Mouse (Mus musculus) liver, embryonic 14.5 days (tissue): ENCODE measurements at regions not wholly inside any gene's neighbourhood (a gene's known extent, or its start where the extent isn't known, plus 50 kb on each side); places are given as distances from the start of the nearest gene placed in this dataset.

Experiments
- ATAC-seq: fragments of 200-750 bp; cut with Nextera tagmentation; 2 replicates; pipeline ENCODE4 v1.8.0; 2017; ENCODE audit warnings: moderate number of reproducible peaks, mild to moderate bottlenecking, moderate library complexity; ENCODE audit not compliant: insufficient read depth
- DNase-seq, 3 experiments: peaks; one replicate each; pipeline ENCODE4 v3.0.0-alpha.2; 2012 to 2013; ENCODE audit warnings: low read depth in 3 of 3, low spot score in 3 of 3
- H3K27ac ChIP-seq: fragments of 300-500 bp; sonication (generic); 2 replicates; pipeline ENCODE4 v1.5.1; 2014; ENCODE audit warnings: moderate library complexity, mild to moderate bottlenecking, control low read depth, inconsistent platforms
- H3K27me3 ChIP-seq: fragments of 300-500 bp; sonication (generic); 2 replicates; pipeline ENCODE4 v1.6.1; 2014; ENCODE audit warnings: mild to moderate bottlenecking, low read length, moderate library complexity; ENCODE audit not compliant: control insufficient read depth, insufficient read depth
- H3K36me3 ChIP-seq: fragments of 300-500 bp; sonication (generic); replicated peaks from 2 replicates; pipeline ENCODE4 v1.6.1; 2014; ENCODE audit warnings: low read depth; ENCODE audit not compliant: control insufficient read depth, insufficient read depth
- H3K4me1 ChIP-seq, 2 experiments: fragments of 200-500 bp in 1 of 2; fragments of 300-500 bp in 1 of 2; sonication (generic) in 1 of 2; replicated peaks; 2 replicates each; pipeline ENCODE4 v1.6.1; 2012 to 2014; ENCODE audit warnings: antibody characterized with exemption in 1 of 2, inconsistent platforms in 1 of 2, low read length in 1 of 2; ENCODE audit not compliant: control insufficient read depth in 2 of 2, insufficient read depth in 2 of 2
- H3K4me2 ChIP-seq: fragments of 300-500 bp; sonication (generic); 2 replicates; pipeline ENCODE4 v1.6.1; 2014; ENCODE audit warnings: low read depth, mild to moderate bottlenecking, control low read depth, moderate library complexity
- H3K4me3 ChIP-seq, 2 experiments: fragments of 200-500 bp in 1 of 2; fragments of 300-500 bp in 1 of 2; sonication (generic) in 1 of 2; 2 replicates each; pipeline ENCODE4 v1.5.1; 2012 to 2014; ENCODE audit warnings: low read depth in 2 of 2, low read length in 2 of 2, mild to moderate bottlenecking in 2 of 2, control low read depth in 1 of 2, inconsistent platforms in 1 of 2, moderate library complexity in 1 of 2; ENCODE audit not compliant: insufficient read depth in 1 of 2
- H3K9ac ChIP-seq: fragments of 300-500 bp; sonication (generic); replicated peaks from 2 replicates; pipeline ENCODE4 v1.6.1; 2014; ENCODE audit warnings: mild to moderate bottlenecking, control low read depth, moderate library complexity
- H3K9me3 ChIP-seq: fragments of 300-500 bp; sonication (generic); 2 replicates; pipeline ENCODE4 v1.6.1; 2016; ENCODE audit warnings: low read length, mixed read lengths; ENCODE audit not compliant: control insufficient read depth
- CTCF ChIP-seq: IDR thresholded peaks from 2 replicates; pipeline ENCODE4 v1.5.1; 2016; ENCODE audit warnings: antibody characterized with exemption, low read depth, control low read depth
- EP300 ChIP-seq: IDR thresholded peaks from 2 replicates; pipeline ENCODE4 v1.6.1; 2016; ENCODE audit warnings: antibody characterized with exemption, low read depth
- WGBS: fragments of 180-500 bp; shearing (Covaris S2); extraction: QIAGEN DNeasy Blood & Tissue Kit; methylation state at CpG from one replicate; pipeline ENCODE4 v1.1.7; 2014; ENCODE audit not compliant: insufficient replicate concordance; 5-methylcytosine and 5-hydroxymethylcytosine counted together

- DNase-seq, result no peak
- H3K9ac ChIP-seq, result no peak overlapping the region
- no peak overlapping the region for H3K27ac ChIP-seq
- no peak for TF ChIP-seq EP300
- no peak for TF ChIP-seq CTCF
- H3K36me3 ChIP-seq, result no peaks in the 10 kb centered on the region
- no peaks in the 10 kb centered on the region for H3K9me3 ChIP-seq
- no peaks in the 10 kb centered on the region for H3K27me3 ChIP-seq
- 64% methylated on average over 20 of the region's 20 CpGs for WGBS
- H3K4me3 ChIP-seq, result no peak overlapping the region
- no peak for ATAC-seq
- 0 out of 4 replicates have a peak, but pooled peaks cover 0 to 4% of the 10 kb centered on the region in 2 experiments for H3K4me1 ChIP-seq
- H3K4me2 ChIP-seq, result no peak overlapping the region
Measured at GRCm38 (mm10) chr5:64536393-64537112, 266.6 kb upstream of the Klf3 start.

DNA sequence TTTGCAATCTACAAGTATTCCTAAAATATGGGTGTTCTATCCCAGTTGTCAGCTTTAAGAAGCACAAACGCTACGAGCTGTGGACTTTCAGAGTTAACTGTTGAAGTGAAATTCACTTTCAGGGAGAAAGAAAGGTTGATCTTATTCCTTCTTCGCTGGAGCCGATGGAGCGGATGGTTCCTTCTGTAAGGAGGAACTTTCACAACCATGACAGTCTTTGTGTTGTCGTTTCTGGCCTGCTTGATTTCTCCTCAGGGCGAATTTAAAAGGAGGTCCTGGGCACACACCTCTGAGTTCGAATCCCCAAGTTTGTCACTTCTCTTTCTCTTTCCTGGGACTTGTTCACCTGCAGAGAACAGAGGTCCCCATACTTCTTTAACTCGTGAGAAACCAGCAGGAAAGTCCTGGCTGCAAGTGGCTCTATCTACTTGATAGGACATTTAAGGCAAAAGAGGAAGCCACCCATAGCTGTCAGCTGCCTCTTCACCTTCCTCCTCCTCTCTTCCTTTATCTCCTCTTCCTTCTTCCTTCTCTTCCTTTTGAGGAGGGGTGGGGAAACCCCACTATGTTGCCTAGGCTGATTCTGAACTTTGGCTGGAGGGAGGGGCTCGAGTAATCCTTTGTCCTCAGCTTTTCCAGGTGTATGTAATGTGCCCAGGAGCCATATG, 265.9 kb upstream of the Klf3 start:
- DNase-seq, result no peak
- no peak overlapping the region for H3K4me3 ChIP-seq
- H3K4me2 ChIP-seq, result no peak overlapping the region

DNA sequence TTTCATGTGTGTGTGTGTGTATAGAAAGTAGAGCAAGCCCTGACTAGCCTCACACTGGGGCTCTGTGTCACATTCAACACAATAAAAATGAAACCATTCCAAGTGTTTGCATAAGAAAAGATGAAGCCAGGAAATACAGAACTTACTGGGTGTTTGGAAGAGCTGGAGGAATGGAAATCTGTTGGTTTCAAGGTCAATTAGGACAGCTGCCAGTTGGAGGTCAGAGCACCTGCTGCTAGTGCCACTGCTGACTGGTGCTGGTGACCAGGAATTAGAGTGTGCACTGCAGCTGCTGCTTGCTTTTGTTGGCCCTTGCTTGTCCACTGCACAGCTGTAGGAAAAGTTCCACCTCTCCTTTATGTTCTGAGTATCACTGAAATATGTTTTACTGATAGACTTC, 261.4 kb upstream of the Klf3 start:
- no peak overlapping the region for H3K27ac ChIP-seq
- no peak for ATAC-seq
- TF ChIP-seq EP300 (no peak), CTCF (no peak)
- no peaks in the 10 kb centered on the region for H3K27me3 ChIP-seq
- H3K4me3 ChIP-seq, result no peak overlapping the region
- H3K36me3 ChIP-seq, result no peaks in the 10 kb centered on the region
- no peak overlapping the region for H3K9ac ChIP-seq
- no peaks in the 10 kb centered on the region for H3K9me3 ChIP-seq
- H3K4me2 ChIP-seq, result no peak overlapping the region
- no peak for DNase-seq
- H3K4me1 ChIP-seq, result 0 out of 4 replicates have a peak, but pooled peaks cover 0 to 4% of the 10 kb centered on the region in 2 experiments

More for the DNA sequence above, 265.9 kb upstream of the Klf3 start:
- Histone ChIP-seq H3K9me3 (no peaks in the 10 kb centered on the region), H3K36me3 (no peaks in the 10 kb centered on the region), H3K9ac (no peak overlapping the region), H3K27ac (no peak overlapping the region), H3K27me3 (no peaks in the 10 kb centered on the region), H3K4me1 (0 out of 4 replicates have a peak, but pooled peaks cover 0 to 4% of the 10 kb centered on the region in 2 experiments)
- ATAC-seq, result no peak
- TF ChIP-seq CTCF (no peak), EP300 (no peak)
- 46% methylated on average over 10 of the region's 10 CpGs for WGBS

GRCm38 (mm10) chr5:64555931-64556330, 247.3 kb upstream of the Klf3 start:
- H3K9me3 ChIP-seq, result no peaks in the 10 kb centered on the region
- ATAC-seq, result no peak
- H3K4me2 ChIP-seq, result no peak overlapping the region
- DNase-seq, result no peak
- H3K27ac ChIP-seq, result no peak overlapping the region
- no peak overlapping the region for H3K4me3 ChIP-seq
- TF ChIP-seq EP300, result no peak
- TF ChIP-seq CTCF, result no peak
- WGBS, result 74% methylated on average over 7 of the region's 7 CpGs
- no peaks in the 10 kb centered on the region for H3K4me1 ChIP-seq
- H3K9ac ChIP-seq, result no peak overlapping the region
- no peaks in the 10 kb centered on the region for H3K36me3 ChIP-seq
- no peaks in the 10 kb centered on the region for H3K27me3 ChIP-seq
